Mouse (Mus musculus) bone marrow, adult 2 months (tissue): ENCODE data around the gene Zfp692. TPM values are rescaled to one million over a fixed set of nuclear protein-coding genes. Genes with fewer than 3 reads are reported as not detected.

Source experiments
- H3K27ac ChIP-seq: fragments of 200-500 bp; 2 replicates; pipeline ENCODE4 v1.5.1; 2012; ENCODE audit warnings: low read depth, mild to moderate bottlenecking, control low read depth, inconsistent platforms, low read length; ENCODE audit not compliant: control insufficient read depth, poor library complexity, insufficient read depth
- H3K4me1 ChIP-seq: fragments of 200-500 bp; 2 replicates; pipeline ENCODE4 v1.6.1; 2011; ENCODE audit warnings: low read length; ENCODE audit not compliant: control insufficient read depth, insufficient read depth
- H3K4me3 ChIP-seq: fragments of 200-500 bp; replicated peaks from 2 replicates; pipeline ENCODE3; 2011; ENCODE audit warnings: mild to moderate bottlenecking, low read depth, low read length, control low read depth; ENCODE audit not compliant: control insufficient read depth
- CTCF ChIP-seq: fragments of 200-500 bp; IDR thresholded peaks from 2 replicates; pipeline ENCODE4 v1.5.1; 2011; ENCODE audit warnings: low read length, control low read depth; ENCODE audit not compliant: control insufficient read depth, insufficient read depth
- POLR2A ChIP-seq: fragments of 200-500 bp; IDR thresholded peaks from 2 replicates; pipeline ENCODE4 v1.6.1; 2011; ENCODE audit warnings: low read depth, mild to moderate bottlenecking, control low read depth, low read length, borderline replicate concordance; ENCODE audit not compliant: control insufficient read depth
- WGBS: fragments of 180-500 bp; shearing (Covaris S2); methylation state at CpG from one replicate; pipeline ENCODE4 v1.1.7; 2018; 5-methylcytosine and 5-hydroxymethylcytosine counted together
- polyA plus RNA-seq: library from polyadenylated mRNA; stranded (reverse); fragments of >200 nt; gene quantifications from 2 replicates; pipeline ENCODE4 v1.2.4, GENCODE M21; 2011; ENCODE audit warnings: low replicate concordance; ENCODE audit not compliant: missing spikeins, insufficient read depth, insufficient read length

Zfp692 gene
- polyA plus RNA-seq, 1 experiment: 53.9 TPM

- TF ChIP-seq CTCF (no peak), POLR2A (no peak)
- Histone ChIP-seq H3K4me1 (peaks cover 2% of the 10 kb centered on the region), H3K4me3 (peak overlapping the region; percentile 60), H3K27ac (peak overlapping the region; percentile 79)
- WGBS: 3% methylated on average over 4 of the region's 4 CpGs
Observed at GRCm38 (mm10) chr11:58275756-58276155, 31.1 kb upstream of the Zfp692 start.

GRCm38 (mm10) chr11:58281970-58282496 lies 24.8 kb upstream of the Zfp692 start:
- TF ChIP-seq POLR2A (no peak), CTCF (no peak)
- peak overlapping the region; percentile 74 for H3K27ac ChIP-seq
- peak overlapping the region; percentile 42 for H3K4me3 ChIP-seq
- peaks cover 7% of the 10 kb centered on the region for H3K4me1 ChIP-seq
- WGBS: 37% methylated on average over 13 of the region's 13 CpGs

- Histone ChIP-seq H3K4me1 (peaks cover 6% of the 10 kb centered on the region), H3K4me3 (no peak overlapping the region), H3K27ac (no peak overlapping the region; the same call in 1 of the 2 replicates)
- WGBS: 36% methylated on average over 5 of the region's 5 CpGs
- TF ChIP-seq CTCF (no peak), POLR2A (no peak)
Observed at GRCm38 (mm10) chr11:58282518-58282917, 24.4 kb upstream of the Zfp692 start.

GRCm38 (mm10) chr11:58289992-58290682 lies 16.7 kb upstream of the Zfp692 start:
- TF ChIP-seq POLR2A: no peak
- no peak for TF ChIP-seq CTCF
- Histone ChIP-seq H3K27ac (no peak overlapping the region), H3K4me3 (no peak overlapping the region), H3K4me1 (peaks cover 2% of the 10 kb centered on the region; the same call in 1 of the 2 replicates)
- 17% methylated on average over 9 of the region's 9 CpGs for WGBS

- TF ChIP-seq CTCF: no peak
- no peak for TF ChIP-seq POLR2A
- peaks cover 2% of the 10 kb centered on the region; the same call in 1 of the 2 replicates for H3K4me1 ChIP-seq
- 82% methylated on average over 4 of the region's 4 CpGs for WGBS
- H3K4me3 ChIP-seq: no peak overlapping the region
- no peak overlapping the region for H3K27ac ChIP-seq
Observed at GRCm38 (mm10) chr11:58290812-58291211, 16.1 kb upstream of the Zfp692 start.

- no peak overlapping the region for H3K27ac ChIP-seq
- H3K4me3 ChIP-seq: no peak overlapping the region
- H3K4me1 ChIP-seq: peaks cover 2% of the 10 kb centered on the region; the same call in 1 of the 2 replicates
- 68% methylated on average over 4 of the region's 4 CpGs for WGBS
- no peak for TF ChIP-seq POLR2A
- no peak for TF ChIP-seq CTCF
Observed at GRCm38 (mm10) chr11:58292791-58293190, 14.1 kb upstream of the Zfp692 start.

GRCm38 (mm10) chr11:58297396-58297795 lies 9.5 kb upstream of the Zfp692 start:
- H3K4me1 ChIP-seq: peaks cover 1% of the 10 kb centered on the region; the same call in 1 of the 2 replicates
- TF ChIP-seq CTCF (no peak), POLR2A (no peak)
- no peak overlapping the region for H3K27ac ChIP-seq
- H3K4me3 ChIP-seq: no peak overlapping the region
- 80% methylated on average over 6 of the region's 6 CpGs for WGBS

- TF ChIP-seq CTCF: peak; percentile 68
- no peak for TF ChIP-seq POLR2A
- 24% methylated on average over 13 of the region's 13 CpGs for WGBS
- Histone ChIP-seq H3K4me3 (peak overlapping the region; percentile 49), H3K27ac (no peak overlapping the region), H3K4me1 (peaks cover 1% of the 10 kb centered on the region; the same call in 1 of the 2 replicates)
Observed at GRCm38 (mm10) chr11:58301057-58301456, 5.8 kb upstream of the Zfp692 start.
